Mouse (Mus musculus) cerebral cortex, adult 2 months (tissue): Measurements from ENCODE around the gene Il15ra.

Source experiments
- WGBS: fragments of 180-500 bp; shearing (Covaris S2); methylation state at CpG from one replicate; pipeline ENCODE4 v1.1.7; 2018; 5-methylcytosine and 5-hydroxymethylcytosine counted together

Gene Il15ra

DNA sequence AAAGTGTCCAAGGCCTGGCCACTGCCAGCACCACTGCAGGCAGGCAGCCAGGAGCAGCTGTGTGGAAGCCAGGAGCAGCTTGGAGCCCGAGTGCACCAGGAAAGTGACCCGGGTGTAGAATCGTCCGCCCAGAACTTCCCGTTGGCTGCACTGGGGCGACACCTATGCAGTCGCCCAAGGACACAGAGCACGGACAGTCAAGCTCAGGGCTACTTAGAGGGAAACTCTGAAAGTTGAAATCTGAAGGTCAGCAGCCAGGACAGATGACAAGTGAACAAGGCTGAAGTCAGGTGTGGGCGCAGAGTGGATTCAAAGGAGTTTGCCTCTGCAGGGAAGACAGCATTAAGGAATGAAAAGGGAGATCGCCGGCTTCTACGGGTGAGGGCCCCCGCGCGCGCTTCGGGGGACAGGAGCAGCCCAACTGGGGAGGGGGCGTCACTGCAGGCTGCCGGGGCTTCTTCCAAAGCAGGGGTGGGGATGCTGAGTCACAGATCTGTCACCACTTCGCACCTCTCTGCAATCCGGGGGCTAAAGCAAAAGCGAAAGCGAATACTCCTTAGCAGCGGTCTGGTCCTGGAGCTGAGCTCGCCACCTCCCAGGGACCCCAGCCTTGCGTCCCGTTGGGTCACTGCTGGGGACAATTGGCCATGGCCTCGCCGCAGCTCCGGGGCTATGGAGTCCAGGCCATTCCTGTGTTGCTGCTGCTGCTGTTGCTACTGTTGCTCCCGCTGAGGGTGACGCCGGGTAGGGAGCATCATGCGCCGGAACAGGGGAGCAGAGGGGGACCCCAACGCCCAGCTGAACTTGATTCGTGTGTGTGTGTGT, at the start of gene Il15ra:
Il15ra (plus strand) TSS at position 90 of the 825 bp plus-strand sequence.
- under 1% methylated on average over 37 of the region's 37 CpGs for WGBS

DNA sequence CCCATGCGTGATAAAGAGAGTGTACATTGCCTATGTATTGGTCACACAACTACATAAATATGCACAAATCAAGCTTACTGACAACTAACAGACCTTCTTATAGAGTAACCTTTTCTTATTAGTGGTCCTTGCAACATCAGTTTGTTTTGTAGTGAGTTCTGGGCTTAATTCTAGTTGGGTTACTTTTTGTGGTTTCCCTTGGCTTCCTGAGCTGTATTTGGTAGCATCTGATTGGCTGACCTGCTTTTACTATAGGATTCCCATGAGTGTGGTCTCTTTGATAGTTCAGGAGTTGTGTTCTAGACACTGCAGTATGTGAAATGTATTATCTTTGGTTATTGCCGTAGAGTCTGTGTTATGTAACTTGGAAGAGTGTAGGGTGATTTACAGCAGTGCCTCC, 47.5 kb upstream of the Il15ra start:
- 87% methylated on average over 2 of the region's 2 CpGs for WGBS

DNA sequence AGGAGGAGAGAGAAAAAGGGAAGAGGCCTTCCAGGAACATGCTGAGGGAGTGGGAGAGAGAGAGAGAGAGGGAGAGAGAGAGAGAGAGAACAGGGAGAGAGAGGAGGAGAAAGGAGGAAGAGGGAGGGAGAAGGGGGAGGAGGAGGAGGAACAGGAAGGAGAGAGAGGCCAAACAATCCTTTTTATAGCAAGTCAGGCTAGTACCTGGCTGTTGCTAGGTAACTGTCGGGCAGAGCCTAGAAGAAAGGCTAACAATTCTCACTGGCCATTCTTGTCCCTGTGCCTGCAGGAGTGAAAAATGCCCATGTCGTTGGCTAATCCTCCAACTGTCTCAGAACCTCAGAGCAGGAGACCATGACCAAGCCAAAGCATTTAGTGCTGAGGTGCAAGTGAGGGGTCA, 45.8 kb upstream of the Il15ra start:
- WGBS = 25% methylated on average over 2 of the region's 2 CpGs

DNA sequence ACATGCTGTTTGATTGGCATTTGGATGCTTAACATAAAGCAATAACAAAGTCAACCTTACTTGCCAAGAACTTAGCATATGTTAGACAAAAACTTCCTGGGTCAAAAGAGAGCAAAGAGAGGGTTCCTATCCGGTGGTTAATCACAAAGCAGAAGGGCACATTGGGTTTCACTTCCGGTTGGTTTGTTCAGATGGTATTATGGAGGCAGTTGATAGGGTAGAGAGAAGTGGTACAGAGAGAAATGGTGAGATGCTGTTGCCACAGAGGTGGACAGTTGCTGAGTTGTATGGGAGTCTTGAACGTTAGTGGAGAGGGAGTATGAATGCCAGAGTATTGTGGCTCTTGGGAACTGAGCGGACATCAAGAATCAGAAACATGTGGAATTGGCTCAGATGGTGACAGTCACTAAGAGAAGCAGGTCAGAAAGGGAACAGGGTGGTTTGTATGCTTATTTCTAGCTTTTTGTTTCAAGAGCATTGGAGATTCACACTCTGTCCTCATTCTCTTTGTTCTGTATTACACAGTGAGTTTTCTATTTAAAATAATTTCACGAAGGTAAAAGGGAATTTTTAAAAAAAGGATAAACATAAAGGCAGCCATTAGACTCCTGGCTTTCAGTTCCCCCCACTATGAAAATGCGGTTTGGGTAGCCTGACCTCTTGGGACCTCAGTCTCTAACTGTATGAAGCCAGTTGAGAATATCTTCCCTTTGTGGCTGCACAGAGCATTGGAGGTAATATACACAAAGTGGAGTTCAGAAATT, 42.8 kb upstream of the Il15ra start:
- 73% methylated on average over 6 of the region's 6 CpGs for WGBS

DNA sequence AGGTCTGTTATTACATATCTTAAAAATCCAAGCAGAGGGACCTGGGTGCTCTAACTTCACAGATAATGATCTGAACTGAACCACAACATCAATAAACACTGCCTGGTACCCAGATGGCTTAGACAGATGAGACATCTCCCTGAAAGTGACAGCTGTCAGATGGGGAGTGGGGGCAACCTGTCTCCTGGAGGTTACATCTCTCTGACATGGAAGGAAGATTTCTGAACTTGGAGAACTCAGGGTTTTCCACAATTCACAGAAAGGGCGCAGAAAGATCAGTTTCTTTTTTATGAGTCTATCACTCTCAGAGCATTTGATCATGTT, 42.2 kb upstream of the Il15ra start:
- WGBS = 97% methylated on average over 1 of the region's 1 CpGs

DNA sequence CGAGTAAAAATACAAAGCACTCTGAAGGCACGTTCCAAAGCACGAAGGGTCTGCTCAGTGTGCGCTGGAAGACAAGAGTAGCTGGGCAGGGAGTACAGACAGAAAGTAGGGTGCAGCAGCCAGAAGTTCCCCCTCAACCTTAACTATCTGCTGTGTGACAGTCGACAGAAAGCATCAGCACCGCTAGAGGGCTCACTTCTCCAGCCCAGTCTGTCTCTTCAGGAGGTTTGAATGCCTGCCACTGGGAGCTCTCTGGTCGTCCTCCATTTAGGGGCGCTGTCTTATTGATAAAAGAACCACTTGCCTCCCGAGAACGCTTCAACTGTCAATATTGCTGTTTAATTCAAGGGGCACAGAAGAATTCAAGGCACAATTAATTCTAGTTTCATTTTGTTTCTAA, 41.1 kb upstream of the Il15ra start:
- 2% methylated on average over 10 of the region's 10 CpGs for WGBS

DNA sequence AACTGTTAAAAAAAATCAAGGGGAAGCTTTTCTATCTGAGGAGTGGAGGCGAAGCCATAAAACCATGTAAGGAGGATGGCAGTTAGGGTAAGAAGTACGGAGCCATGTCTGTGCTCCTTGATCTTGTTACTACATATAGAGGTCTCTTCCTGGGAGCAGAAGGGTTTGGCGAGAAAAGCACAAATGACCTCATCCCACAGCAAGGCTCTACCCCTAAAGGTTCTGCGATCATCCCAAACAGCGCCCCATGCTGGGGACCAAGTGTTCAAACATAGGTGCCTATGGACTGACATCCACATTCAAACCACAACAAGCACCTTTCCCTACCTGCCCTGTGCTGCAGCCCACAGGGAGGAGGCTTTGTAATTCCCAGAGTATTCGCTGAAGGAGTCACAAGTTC, 40.7 kb upstream of the Il15ra start:
- 39% methylated on average over 6 of the region's 6 CpGs for WGBS

DNA sequence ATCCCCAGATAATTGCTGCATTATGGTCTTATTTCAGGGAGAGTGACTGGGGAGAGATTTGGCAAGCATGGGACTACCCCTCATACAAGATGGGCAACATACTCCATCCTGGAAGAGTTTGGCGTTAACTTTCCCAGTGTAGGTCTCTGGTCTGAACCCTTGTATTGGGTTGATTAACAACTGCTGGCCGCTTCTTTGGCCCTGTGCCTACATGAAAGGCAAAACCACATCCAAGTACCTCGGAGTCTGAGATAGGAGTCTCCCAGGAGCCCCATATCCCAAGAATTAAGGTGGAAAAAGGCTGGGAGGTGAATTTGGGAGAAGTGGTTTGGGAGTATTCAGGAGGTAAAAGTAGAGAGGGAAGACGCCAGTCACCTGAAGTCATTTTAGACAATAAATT, 40.3 kb upstream of the Il15ra start:
- 85% methylated on average over 4 of the region's 4 CpGs for WGBS

DNA sequence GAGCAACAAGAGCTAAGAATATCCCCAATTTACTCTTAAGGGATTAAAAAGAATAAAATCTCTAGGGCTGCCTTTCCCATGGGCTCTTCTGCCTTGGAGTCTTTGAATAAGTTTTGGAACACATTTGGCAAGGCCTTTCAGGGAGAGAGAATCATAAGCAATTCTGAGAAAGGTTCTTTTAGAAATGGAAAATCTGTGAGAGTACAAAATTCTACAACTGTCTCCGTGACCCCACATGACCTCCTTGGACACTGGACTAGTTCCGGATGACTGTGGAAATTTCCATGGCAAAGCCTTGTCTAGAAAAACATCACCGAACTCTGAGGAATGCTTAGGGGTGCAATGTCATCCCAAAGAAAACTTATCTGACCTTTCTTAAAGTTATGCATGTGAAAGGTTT, 39.8 kb upstream of the Il15ra start:
- 74% methylated on average over 3 of the region's 3 CpGs for WGBS

DNA sequence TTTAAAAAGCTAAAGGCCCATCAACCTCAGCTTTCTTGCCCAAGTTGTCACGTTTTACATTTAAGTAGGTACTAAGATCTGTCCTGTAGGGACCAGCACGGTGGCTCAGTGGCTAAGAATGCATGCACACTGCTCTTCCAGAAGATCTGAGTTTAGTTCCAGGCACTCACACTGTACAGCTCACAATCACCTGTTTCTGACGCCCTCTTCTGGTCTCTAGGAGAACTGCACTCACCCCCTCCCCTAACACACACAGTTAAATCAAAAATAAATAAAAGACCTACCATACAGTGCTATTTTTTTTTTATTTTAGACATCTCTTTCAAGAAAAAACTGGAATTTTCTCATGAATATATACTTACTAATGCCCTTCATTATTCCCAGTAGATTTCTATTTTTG, 32.9 kb upstream of the Il15ra start:
- 28% methylated on average over 3 of the region's 3 CpGs for WGBS

DNA sequence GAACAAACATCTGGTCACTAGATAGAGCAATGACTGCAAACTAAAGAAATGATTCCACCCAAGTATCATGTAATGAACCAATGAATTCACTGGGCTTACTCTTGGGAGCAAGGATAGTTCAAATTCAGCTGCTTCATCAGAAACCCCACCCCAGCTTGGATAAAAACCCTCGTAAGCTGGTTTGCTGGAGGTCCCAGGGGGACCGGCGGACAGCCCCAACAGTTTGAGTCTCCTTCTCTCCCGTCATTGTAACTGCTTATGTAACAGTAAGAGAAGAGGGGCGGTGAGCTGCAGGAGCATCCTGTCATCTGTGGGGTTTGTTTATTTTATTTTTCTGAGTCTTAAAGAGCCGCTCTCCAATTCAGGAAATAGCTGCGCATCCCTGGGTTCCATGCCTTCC, 25.5 kb upstream of the Il15ra start:
- 74% methylated on average over 7 of the region's 7 CpGs for WGBS

DNA sequence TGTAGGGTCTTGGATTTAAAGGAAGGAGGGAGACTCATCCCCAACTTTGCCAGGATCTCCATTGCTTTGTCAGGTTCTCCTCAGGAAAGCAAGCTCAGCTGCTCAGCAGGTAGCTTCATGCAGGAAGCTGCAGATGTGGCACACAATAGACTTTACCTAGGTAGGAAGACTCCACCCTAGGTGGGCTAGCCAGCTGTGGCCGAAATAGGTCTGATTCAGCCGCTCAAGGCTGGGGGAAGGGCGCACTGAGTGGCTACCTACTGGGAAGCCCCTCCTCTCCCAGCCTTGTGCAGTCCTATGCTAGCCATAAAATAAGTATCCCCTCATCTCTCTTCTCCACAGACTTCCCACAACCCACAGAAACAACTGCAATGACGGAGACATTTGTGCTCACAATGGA, 22.4 kb upstream of the Il15ra start:
- WGBS = 69% methylated on average over 4 of the region's 4 CpGs

DNA sequence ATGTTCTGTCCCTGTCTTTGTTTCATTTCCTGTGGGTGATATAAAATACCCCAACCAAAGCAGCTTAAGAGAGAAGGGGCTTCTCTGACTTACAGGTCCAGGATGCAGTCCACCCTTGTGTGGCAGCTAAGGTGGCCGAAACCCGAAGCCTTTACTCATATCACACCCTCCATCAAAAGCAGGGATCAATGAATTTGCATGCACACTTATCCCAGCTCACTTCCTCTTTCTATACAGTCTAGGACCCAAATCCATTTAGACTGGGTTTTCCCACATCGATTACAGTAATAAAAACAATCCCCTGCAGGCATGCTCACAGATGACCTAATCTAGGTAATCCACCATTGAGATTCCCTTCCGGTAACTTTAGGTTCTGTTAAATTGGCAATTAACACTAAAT, 18.6 kb upstream of the Il15ra start:
- 92% methylated on average over 4 of the region's 4 CpGs for WGBS

DNA sequence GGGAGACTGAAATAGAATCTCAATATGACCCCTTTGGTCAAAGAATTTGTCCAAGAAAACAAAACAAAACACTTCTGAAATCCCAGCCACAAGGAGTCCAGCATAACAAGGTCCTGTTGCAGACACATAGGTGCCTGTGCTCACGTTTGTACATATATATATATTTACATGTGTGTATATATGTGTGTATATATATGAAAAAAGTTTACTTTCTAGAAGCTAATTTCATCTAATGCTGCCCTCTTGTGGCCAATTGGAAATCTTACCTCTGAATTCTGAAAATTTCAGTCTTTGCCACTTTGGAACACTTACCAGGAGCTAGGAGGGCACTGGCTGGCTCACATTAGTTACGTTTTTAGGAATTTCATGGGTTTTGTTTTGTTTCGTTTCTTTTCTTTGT, 17.7 kb upstream of the Il15ra start:
- WGBS = 14% methylated on average over 3 of the region's 3 CpGs

DNA sequence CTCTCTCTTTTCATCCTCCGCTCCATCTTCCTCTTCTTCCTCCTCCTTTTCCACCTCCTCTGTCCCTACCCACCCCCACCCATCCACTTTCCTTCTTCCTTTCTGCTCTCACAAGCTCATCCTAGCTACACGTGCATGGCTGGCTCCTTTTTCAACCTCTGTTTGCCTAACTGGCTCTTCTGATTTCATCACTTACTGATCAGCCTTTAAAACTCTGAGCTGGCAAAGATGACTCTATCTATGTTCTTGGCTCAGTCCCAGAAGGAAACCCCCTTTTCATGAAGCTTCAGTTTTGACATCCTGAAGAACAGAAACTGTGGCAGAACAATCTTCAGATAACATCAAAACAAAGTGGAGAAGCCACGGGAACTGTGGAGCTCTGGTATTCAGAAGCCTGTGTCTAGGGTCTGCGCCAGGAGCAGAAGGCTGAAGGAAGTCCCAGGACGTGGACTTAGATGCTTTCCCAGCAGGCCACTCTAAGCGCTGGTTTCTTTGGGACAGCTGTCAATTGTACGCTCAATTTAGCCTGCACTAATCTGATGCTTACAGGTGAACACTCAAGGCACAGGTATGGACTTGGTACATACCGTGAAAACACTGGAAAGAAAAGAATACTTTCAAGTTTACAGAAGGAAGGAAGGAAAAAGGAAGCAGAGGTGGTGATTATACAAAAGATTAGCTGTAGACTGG, 14.7 kb upstream of the Il15ra start:
- WGBS = 66% methylated on average over 8 of the region's 8 CpGs

DNA sequence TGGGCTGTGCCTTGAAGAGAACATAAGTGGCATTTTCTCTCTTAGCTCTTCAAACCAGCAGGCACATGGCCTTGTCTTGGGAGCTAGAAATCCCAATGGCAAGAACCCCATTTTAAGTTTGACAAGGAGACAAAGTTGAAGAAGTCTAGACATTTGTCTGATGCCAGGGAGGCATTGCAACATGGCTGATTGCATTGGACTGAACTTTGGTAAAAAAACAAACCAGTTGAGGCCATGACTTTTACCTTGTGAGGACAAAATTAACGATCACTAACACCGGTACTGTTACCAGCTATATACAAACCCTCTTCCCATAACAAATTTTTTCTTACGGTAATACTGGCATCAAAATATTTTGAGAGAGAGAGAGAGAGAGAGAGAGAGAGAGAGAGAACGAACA, 11.7 kb upstream of the Il15ra start:
- 96% methylated on average over 4 of the region's 4 CpGs for WGBS

DNA sequence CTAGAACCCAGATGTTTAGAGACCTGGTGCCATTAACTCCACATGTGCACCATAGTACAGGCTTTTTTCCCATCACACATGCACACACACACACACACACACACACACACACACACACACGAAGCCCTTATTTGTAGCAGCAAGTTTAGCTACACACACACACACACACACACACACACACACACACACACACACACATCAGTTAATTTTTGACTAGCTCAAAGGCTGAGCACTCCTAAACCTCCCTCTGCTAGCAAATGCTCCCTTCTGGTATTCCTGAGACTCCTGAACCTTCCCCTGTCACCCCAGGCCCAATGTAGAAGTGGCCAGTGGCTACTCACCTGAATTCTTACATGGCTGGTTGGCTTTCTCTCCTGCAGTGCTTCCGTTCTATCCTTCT, 11.0 kb upstream of the Il15ra start:
- 74% methylated on average over 2 of the region's 2 CpGs for WGBS

DNA sequence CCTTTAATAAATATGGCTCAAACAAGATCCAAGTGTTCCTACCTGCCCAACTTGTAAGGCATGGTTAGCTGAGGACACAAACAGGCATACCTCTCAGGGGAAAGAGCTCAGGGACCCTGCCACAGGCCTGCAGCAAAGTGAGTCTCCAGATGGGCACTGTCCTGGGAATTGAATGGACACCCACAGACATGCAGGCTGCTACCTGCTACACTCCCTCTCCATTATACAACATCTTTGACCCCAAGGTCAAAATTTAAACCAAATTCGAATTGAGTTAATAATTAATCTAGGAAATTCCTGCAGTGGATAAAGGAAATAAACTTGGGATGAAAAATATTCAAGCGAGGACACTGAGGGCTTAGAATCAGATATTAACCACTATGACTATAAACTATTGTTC, 9.2 kb upstream of the Il15ra start:
- 70% methylated on average over 2 of the region's 2 CpGs for WGBS

DNA sequence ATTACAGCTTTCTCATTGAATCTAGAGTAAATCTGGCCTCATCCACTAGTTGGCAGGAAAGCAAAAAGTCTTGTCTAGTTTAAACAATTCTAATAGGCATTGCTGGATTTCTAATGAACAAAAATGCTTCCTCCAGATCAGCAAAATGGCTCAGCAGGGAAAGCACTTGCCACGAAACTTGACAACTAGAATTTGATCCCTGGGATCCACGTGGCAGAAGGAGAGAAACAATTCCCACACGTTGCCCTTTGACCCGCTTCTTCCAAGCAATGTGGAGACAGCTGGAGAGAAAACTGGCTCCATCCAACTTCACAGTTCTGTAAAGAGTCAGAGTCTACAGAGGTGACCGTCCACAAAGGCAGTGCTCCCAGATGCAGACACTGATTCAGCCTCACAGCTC, 6.1 kb upstream of the Il15ra start:
- WGBS = 69% methylated on average over 5 of the region's 5 CpGs

DNA sequence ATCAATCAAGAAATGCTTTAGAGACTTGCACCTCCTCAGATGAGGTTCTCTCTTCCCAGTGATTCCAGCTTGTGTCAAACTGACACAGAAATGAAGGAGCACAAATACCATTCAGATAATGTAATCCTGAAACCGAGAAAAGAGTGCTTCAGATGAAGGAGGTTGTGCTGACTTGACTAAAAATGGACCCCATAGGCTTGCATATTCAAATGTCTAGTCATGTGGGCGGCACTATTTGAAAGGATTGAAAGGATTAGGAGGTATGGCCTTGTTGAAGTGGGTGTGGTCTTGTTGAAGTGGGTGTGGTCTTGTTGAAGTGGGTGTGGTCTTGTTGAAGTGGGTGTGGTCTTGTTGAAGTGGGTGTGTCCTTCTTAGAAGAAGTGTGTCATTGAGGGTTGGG, 5.2 kb upstream of the Il15ra start:
- 88% methylated on average over 2 of the region's 2 CpGs for WGBS

DNA sequence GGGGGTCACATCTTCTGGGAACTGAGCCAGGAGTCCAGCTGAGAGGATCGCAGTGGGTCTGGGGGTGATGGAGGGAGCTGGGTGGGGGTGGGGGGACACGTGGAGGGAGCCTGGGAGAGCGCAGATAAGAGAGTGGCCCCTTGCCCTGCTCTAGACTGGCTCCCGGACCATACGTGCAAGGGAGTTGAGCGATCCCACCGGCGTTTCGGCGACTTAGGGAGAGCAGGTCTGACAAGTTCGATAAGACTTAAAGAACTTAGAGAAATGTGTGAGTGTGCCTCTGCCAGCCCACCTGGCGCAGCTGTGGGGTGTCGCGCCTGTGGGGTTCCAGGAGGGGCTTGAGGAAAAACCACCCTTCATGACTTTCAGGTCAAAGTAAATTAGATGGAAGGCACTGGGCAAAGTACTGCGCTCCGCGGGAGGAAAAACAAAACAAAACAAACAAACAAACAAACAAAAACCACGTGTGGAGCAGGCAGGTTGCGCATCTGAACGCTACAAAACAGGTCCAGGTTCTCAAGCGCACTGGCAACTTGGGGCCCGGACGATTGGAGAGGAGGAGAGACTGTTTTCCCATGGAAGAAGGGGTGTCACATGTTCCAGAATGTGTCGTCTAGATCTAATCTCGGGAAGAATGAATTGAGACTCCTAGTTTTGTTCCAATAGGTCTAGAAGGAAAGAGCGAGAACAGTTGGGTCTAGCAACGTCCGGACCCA, 1.1 kb downstream of the Il15ra start:
- WGBS = 1% methylated on average over 28 of the region's 28 CpGs

DNA sequence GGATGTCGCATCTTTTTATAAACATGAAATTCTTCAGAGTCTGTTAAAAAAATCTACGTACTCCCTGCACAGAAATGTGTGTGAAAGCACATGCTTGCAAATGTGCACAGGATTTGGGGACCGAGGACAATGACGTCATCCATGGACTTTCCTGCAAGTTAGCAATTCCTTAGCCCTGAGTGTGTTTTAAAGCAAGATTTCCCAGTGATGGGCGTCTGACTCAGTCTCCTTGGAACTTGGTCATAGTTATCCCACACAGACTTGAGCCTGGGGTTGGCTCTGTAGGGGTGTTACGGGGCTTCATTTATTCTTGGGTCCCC, 1.6 kb downstream of the Il15ra start:
- WGBS = 25% methylated on average over 6 of the region's 6 CpGs
